Mouse (Mus musculus): ENCODE results near the gene Gstm3.

- TF ChIP-seq GATA1 (IDR thresholded peaks at IDR 0.05; ENCODE audit: low read length) (no peak), TAL1 (IDR thresholded peaks at IDR 0.05; ENCODE audit: low read length) (no peak)
Observed at GRCm38 (mm10) chr3:107929243-107929642, 39.8 kb downstream of the Gstm3 start.

Data from erythroblast, embryonic 14.5 days (primary cell).